Mouse (Mus musculus) layer of hippocampus, adult 8-10 months (tissue): ENCODE measurements around the gene Ren1. TPM values are rescaled to one million over a fixed set of nuclear protein-coding genes. Genes with fewer than 3 reads are reported as not detected.

Experiments used
- DNase-seq, 2 experiments: peaks; one replicate each; pipeline ENCODE4 v3.0.0; 2022; ENCODE audit warnings: low spot score in 2 of 2
- total RNA-seq, 4 experiments: library from RNA; stranded (reverse); gene quantifications; 2 replicates each; pipeline ENCODE4 v1.2.4; 2022

Ren1 gene
- total RNA-seq, 4 experiments from 2014 or later, result not detected

DNA sequence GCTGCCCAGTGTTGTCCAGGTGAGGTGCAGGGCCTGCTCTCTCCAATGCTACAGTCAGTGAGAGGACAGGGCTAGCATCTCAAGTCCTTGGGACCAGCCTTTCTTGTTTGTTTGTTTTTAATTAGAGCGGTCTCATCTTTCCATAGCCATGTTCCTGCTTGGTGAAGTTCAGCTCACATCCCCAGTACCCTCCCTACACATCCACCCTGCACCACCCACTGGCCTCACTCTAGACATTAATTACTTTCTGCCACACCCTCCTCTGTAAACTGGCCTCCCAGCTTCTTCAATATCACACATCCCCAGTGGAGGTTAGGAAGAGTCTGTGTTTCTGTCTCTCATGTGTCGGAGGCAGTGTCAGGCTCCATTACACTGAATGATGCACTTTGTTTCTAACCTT lies 6.0 kb upstream of the Ren1 start:
- no peak for DNase-seq

DNA sequence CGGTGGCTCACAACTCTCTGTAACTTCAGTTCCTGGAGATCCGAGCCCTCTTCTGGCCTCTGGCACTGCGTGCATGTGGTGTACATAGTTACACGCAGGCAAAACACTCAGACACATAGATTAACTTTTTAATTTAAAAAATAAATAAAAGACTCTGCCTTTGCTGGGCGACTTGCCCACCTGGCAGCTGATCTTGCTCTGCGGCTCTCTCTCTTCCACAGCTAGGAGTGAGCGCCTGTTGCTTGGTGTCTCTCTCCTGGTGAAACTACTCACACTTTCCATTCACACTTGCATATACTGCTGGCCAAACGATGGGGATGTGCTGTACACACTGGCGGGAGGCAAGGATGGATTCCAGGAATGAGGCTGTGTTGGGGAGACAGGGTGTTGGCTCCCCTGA lies 3.8 kb upstream of the Ren1 start:
- DNase-seq, result no peak

DNA sequence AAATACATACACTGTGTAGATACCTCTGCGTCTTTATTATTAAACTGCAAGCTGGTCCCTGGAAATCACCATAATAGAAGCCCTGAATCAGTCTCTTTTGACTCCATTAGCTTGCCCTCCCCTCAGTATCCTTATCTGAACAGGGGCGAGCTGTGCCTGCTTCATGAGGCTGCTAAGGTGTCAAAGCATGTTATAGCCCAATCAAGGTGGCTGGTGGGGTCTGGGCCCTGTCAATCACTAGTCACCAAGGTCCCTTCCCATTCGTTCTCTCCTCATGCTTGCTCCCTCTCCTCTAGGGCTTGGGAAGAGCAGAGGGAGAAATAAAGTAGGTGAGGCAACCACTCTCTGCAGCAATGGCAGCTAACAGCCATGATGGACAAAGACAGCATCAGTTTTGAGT lies 3.1 kb upstream of the Ren1 start:
- DNase-seq, result no peak

DNA sequence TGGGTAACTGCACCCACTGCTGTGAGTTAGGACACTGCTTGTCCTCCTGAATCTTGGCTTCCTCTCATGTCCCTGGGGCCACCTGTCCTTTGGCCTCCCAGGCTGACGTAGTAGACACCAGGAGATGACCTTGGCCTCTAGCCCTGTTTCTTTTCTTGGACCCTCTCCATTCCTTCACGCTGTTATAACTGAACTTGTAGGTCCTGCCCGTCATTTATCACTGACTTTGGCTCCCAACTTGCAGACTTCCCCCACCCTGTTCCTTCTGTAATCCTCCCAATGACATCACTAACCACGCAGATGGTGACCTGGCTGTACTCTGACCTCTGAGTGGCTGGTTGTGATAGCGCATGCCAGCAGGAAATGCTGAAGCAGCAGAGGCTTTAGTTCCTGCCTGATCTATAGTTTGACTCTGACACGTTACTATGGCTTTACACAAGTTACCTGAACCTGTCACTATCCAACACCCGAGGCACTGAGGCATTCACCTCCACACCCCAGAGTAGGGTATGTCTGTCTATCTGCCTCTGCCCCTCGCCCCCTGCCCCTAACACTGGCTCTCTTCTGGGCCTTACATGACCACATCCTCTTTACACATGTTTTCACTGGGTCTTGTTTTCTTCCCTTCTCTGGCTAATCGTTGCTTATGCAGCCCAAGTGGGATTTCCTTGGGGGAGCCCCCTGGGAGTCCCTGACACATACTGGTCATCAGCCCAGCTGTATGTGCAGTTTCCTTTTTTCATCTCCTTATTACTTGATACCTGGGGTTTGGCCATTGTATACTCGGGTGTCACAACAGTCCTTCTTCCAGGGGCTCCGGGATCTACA lies 2.4 kb upstream of the Ren1 start:
- no peak for DNase-seq

DNA sequence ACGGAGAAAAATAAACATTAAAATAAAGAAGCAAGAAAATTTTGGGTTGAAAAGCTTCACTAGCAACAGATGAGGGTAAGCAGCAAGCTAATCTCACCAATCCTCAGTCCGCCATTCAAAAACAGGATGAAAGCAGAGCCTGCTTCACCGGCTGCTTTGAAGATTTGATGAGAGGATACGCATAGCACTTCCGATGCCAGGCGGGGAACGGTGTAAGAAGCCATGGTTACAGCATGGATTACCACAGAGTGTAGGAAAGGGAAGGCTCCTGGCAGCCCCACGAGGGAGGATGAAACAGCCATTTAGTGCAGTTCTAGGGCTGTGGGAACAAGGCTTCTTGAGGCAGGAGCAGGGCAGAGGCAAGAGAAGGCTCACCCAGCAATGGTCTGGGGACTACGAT lies 1.5 kb downstream of the Ren1 start:
- no peak for DNase-seq

DNA sequence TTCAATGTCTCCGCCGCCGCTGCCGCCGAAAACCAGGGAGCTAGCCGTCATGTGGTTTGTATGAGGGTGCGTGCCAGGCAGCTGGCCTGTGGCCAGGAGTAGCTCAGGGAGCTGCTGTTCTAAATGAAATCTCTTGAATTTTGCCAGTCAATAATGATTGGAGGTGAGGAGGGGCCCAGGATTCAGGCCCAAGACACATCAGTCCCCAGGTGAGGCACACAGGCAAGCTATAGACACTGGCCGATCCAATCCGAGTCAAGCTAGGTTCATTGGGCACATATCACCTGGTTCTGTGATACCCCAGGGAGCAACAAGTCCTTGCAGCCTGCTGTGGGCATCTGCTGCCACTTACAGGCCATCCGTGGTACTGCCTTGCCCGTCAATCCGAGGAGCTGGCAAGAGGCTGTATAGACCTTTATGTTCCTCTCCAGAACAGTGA lies 3.1 kb downstream of the Ren1 start:
- DNase-seq, result peak; percentile 78 to 85

DNA sequence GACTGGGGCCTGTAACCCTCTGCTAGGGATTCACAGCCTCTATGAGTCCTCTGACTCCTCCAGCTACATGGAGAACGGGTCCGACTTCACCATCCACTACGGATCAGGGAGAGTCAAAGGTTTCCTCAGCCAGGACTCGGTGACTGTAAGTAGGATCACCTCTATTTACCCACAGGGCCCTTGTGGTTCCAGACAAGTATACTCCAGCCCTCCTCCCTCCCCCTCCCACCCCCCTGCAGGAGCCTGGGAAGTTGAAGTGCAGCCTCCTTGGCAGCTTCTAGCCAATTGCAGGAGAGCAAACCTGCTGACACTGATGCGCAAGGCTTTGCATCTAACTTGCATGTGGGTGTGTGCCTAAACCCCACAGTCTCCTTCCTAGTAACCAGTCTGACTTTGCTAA lies 5.2 kb downstream of the Ren1 start:
- no peak for DNase-seq

DNA sequence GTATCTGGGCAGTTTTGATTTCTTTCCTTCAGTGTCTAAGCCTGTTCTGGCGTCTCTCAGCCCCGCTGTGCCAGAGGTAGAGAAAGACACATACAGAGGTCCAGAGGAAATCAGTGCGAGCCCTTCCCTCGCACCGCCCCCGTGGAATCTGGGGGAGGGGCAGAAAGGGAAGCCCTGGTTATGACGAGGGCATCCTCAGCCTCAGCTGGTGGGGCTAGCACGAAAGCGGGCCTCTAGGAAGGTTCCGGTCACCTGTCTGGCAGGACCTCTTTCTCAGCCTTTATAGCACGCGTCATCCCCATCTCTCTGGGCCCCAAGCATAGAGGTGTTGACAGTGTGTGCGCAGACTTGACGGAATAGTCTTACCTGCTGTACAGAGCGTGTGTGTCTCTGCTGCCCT lies 5.6 kb downstream of the Ren1 start:
- DNase-seq, result no peak

DNA sequence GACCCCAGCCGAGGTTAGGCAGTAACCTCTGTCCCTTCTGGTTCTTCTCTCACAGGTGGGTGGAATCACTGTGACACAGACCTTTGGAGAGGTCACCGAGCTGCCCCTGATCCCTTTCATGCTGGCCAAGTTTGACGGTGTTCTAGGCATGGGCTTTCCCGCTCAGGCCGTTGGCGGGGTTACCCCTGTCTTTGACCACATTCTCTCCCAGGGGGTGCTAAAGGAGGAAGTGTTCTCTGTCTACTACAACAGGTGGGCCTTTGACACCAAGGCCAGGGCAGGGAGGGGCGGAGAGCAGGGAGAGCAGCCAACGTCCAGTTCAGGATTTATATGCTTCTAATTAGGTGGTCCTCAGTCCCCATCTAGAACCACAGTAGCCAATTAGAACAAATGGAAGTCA lies 6.0 kb downstream of the Ren1 start:
- no peak for DNase-seq

DNA sequence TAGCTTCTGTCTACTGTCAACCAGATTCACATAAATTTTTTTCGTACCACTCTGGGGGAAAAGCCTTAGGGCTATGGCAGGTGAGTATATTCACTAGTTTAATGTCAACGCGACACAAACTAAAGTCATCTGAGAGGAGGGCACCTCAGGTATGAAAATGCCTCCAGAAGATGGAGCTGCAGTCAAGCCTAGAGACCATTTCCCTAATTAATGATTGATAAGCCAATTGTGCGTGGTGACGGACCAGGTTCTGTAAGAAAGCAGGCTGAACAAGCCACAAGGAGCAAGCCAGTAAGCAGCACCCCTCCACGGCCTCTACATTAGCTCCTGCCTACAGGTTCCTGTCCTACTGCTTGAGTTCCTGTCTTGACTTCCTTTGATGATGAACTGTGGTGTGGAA lies 10.7 kb downstream of the Ren1 start:
- DNase-seq, result no peak

DNA sequence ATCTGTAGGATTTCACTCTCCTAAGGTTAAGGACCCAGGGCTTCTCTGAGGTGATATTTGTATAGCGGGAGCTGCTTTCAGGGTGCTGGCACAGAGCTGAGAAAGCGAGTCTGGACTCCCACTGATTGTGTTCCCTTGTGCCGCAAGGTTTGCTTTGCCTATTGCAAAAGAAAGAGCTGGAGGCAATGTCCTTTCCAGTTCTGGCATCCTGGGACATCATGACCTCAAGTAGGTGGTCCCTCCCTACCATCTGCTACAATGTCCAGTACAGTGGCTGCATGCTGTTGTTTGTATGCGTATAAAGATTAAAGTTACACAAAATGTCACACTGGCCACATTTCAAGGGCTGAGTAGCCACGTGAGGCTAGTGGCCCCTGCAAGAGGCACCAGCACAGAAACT lies 11.8 kb downstream of the Ren1 start:
- no peak for DNase-seq

DNA sequence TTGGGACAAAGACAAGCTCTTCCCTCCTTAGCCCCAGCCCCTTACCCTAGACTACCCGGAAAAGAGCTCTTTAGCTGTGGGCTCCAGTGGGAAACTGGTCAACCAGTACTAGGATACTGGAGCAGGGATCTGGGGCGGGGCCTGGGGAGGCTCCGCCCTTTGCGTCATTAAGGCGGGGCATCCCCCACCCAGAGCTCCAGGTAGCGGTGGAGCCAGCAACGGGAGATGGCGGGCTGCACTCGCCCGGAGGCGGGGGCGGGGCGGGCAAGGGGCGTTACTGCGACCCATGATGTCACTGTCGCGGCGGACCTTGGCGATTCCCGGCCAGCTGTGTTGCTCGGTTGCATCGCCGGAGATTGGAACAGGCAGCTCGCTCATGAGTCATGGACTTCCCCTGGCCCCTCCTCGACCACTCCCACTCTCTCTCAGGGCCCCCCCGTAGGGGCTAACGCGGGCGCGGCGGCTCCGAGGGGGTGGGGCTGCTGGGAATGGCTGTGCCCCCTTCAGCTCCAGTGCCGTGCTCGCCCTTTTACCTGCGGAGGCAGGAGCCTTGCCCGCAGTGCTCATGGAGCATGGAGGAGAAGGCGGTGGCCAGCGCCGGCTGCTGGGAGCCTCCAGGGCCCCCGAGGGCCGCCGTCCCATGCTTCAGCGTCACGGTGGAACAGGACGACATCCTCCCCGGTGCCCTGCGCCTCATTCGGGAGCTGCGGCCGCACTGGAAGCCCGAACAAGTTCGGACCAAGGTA lies 13.1 kb downstream of the Ren1 start, which contains the start of gene Etnk2:
Etnk2 (plus strand) TSS at position 297 of the 746 bp plus-strand sequence.
- DNase-seq, result peak; percentile 60

DNA sequence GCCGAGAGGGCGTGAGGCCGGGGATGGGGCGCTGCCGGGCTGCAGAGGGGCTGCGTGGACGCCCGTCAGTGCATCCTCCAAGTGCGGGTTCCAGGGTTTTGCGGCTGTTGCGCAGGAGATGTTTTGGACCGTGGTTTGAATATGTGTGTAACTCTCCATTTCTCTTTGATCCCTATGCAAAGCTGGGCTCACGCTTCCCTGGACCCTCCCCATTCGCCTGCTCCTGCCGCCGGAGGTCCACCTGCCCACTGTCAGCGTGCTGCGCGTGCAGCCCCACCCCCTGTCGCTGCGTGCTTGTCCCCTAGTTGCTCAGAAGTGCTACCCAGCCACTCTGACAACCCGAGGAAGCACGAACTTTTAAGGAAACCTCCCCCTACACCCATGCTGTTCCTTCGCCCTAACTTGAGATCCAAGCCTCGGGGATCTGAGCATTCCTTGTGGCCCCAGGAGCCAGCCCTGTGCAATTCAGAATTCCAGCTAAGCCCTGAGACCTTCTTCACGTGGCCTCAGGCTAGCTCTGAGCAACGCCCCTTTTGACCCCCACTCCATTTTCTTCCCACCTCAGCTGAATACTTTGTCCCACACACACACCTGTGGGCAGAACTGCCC lies 13.8 kb downstream of the Ren1 start:
- no peak for DNase-seq

DNA sequence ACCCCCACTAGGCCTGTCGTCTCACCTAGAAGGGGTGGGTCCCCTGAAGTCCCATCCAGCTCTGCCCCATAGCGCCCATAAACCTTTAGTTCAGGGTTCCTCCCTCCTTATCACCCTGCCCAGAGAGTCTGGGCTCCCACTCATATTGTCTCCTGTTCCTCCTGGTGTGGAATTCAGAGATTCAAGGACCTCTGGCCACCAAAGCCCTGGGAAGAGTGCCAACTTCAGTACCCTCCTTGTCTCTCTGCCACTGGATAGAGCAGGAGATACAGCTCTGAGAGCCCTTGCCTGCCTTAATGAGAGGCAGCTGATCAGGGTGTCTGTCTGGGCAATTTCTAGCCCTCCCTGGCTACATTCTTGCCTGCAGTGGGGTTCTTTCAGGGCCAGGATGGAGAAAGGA lies 14.6 kb downstream of the Ren1 start:
- DNase-seq, result no peak

DNA sequence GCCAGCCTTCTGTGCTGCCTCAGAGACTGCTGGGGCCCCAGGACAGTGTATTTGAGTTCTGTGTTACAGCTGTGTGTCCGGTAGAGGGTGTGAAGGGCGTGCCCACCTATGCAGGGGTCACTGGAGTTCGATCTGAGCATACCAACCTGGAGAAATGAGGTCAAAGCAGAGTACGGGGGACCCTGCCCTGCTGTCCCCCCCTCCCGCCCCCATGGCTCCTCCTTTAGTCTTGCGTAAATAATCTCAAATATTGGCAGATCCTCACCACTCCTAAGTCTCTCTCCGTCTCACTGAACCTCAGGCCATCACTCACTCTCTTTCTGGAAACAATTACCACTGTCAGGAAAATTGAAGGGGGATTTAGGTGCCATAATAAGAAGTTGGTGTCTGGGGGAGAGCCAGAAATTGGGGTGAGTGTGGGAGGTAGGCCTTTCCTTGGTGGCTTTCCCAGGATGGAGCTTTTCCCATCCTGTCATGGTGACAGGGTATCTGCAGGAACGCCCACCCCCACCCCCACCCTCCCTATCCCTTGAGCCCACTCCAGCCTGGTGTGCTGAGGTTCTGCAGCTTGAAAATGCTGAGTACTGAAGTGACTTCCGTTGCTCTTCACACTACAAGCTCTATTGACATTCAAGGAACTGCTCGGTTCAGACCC lies 16.8 kb downstream of the Ren1 start:
- DNase-seq, result no peak

DNA sequence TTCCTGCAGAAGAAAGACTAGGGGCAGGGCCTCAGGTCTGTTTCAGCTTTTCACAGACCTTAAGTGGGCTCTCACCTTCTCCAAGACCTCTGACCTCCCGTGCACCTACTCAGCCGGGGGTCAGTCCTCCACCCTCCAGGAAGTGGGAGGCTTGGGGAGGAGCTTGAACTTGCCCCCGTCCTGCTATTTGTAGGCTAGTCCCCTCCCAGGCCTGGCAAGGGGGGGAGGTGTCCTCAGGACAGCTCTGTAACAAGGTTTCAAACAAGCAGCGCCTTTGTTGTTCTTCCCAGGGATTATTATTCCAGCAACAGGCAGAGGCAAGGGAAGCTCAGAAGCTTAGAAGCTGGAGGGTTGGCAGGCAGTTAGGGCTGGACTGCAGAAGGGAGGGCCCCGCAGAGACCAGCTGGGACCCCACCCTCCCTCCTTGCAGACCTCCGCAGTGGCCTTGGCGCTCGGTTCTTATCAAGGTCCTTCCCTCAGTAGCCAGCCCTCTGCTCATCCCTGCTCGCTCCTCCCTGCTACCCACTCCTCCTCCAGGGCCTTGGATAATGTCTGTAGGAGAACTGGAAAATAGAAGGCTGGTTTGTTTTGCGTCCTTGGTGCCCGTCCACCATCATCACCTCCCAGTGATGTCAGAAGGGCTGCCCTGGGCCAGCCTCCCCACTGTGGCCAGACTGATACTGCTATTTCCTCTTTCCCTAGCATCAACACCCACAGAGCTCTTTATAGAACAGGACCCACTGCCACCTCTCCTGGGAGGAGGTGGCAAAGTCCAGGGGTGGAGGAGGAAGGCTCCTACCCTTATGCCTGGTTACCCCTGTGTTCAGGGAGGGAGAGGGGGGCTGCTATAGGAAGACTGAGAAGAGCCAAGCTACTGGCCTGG lies 17.5 kb downstream of the Ren1 start:
- no peak for DNase-seq

DNA sequence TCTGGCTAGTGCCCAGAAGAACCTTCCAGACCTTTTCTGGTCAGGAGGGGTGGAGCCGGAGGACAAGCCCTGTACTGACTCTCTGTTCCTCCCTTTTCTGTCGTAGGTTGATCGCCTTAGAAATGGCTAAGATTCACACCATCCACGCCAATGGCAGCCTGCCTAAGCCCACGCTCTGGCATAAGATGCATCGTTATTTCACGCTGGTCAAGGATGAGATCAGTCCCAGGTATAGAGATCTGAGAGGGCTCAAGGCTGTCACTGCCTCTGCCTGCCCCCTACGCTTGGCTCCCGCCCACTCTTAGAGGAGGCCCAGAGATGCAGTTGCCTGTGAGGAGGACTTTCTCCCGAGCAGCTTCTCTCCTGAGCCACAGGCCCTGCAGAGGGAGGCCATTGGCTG lies 18.3 kb downstream of the Ren1 start:
- DNase-seq, result no peak

DNA sequence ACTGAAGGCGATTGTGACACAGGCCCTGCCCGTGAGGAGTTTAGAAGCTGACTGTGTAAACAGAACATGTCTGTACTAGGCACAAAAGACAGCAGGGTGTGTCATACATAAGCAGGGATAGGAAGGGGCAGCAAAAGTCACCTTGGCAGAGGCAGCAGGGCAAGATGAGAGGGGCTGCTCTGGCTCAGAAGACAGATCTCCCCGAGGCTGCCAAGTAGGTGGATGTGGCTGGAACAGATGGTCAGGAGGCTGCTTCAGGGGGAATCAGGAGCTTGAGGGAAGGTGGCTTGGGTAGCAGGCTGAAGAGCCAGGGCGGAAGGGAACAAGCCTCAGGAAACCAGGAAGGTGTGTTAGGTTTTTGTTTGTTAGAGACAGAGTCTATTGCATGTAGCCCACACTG lies 20.0 kb downstream of the Ren1 start:
- DNase-seq, result no peak

DNA sequence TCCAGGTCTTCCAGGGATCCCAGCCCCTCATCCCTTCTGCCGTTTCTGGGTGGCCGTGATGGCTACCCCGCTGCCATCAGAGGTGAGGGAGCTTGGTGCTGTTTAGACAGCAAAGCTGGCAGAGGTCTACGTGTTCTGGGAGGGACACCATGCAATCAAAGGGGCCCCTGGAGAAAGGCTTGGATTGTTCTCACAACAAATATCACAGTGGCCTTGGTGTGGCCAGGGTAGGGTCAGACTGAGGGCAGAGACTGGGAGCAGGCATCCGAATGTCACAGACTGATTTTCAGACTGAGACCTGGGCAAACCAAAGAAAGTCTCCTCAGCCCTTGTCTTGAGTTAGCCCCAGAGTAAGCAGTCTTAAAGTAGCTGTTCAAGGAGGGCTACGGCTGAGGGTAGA lies 21.1 kb downstream of the Ren1 start:
- no peak for DNase-seq

DNA sequence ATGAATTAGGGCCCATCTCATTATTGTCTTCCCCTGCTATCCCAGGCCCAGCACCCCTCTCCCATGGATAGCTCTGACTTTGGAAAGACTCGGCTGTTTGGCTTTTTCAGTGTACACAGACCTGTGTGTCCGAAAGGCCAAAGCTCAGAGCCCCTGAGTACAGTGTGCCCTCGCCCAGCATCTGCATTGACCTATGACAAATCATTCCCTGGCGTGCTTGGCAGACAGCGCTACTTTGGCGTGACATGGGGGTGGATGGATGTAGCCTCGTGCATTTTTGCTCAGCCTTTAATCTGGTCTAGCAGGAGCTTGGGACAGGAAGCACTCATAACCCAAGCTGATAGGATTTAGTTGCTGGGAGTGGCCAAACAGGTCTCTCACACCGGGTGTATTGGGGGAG lies 21.8 kb downstream of the Ren1 start:
- DNase-seq, result no peak
